Mouse (Mus musculus) CH12.LX (cell line): ENCODE measurements around the gene Recql. TPM values are rescaled to one million over a fixed set of nuclear protein-coding genes. Genes with fewer than 3 reads are reported as not detected.

Experiments used
- DNase-seq: peaks from one replicate; pipeline ENCODE4 v3.0.0-alpha.2; 2013; ENCODE audit errors: extremely low read depth
- H3K27ac ChIP-seq: 2 replicates; pipeline ENCODE4 v1.5.1; 2012; ENCODE audit warnings: low read depth, mild to moderate bottlenecking, control low read depth, moderate library complexity; ENCODE audit not compliant: insufficient read depth
- H3K27me3 ChIP-seq: replicated peaks from 2 replicates; pipeline ENCODE3; 2012; ENCODE audit warnings: inconsistent platforms
- H3K36me3 ChIP-seq, 2 experiments: replicated peaks in 1 of 2; 2 replicates each; pipeline versions ENCODE3 to v1.6.1; 2012; ENCODE audit warnings: inconsistent platforms in 1 of 2, low read length in 1 of 2, mild to moderate bottlenecking in 1 of 2, mixed read lengths in 1 of 2, moderate library complexity in 1 of 2; ENCODE audit not compliant: control insufficient read depth in 1 of 2, insufficient read depth in 1 of 2
- H3K4me1 ChIP-seq, 2 experiments: 2 replicates each; pipeline ENCODE4 v1.6.1; 2012; ENCODE audit warnings: inconsistent platforms in 1 of 2, moderate library complexity in 1 of 2; ENCODE audit not compliant: insufficient read depth in 2 of 2, control insufficient read depth in 1 of 2
- H3K4me2 ChIP-seq: 2 replicates; pipeline ENCODE4 v1.6.1; 2012; ENCODE audit warnings: low read depth, mild to moderate bottlenecking, control low read depth; ENCODE audit not compliant: poor library complexity, insufficient read depth, severe bottlenecking
- H3K4me3 ChIP-seq, 3 experiments: fragments of 150-350 bp in 1 of 3; sonication (generic) in 1 of 3; replicated peaks in 1 of 3; 2 replicates each; pipeline versions ENCODE3 to v1.5.1; 2011 to 2012; ENCODE audit warnings: low read depth in 2 of 3, low read length in 2 of 3, mild to moderate bottlenecking in 2 of 3, moderate library complexity in 2 of 3, control low read depth in 1 of 3, improper control_type of control experiment in 1 of 3, inconsistent platforms in 1 of 3, mixed read lengths in 1 of 3; ENCODE audit not compliant: poor library complexity in 1 of 3
- H3K79me2 ChIP-seq: replicated peaks from 2 replicates; pipeline ENCODE4 v1.6.1; 2012; ENCODE audit warnings: mild to moderate bottlenecking, moderate library complexity; ENCODE audit not compliant: control insufficient read depth, poor library complexity, insufficient read depth, severe bottlenecking; ENCODE audit errors: extremely low read depth
- H3K9ac ChIP-seq: 2 replicates; pipeline ENCODE4 v1.6.1; 2012; ENCODE audit warnings: low read depth, mild to moderate bottlenecking, control low read depth, moderate library complexity; ENCODE audit not compliant: insufficient read depth
- H3K9me3 ChIP-seq: replicated peaks from 2 replicates; pipeline ENCODE3; 2012; ENCODE audit warnings: low read length, inconsistent platforms, mixed read lengths
- BHLHE40 ChIP-seq: IDR thresholded peaks from 2 replicates; pipeline ENCODE4 v1.6.1; 2011; ENCODE audit warnings: mild to moderate bottlenecking, low read depth, low read length, improper control_type of control experiment
- CHD2 ChIP-seq: IDR thresholded peaks from 2 replicates; pipeline ENCODE4 v1.6.1; 2011; ENCODE audit warnings: low read length, improper control_type of control experiment
- ETS1 ChIP-seq: conservative IDR thresholded peaks from 2 replicates; pipeline ENCODE4 v1.6.1; 2012; ENCODE audit warnings: low read depth, mild to moderate bottlenecking, inconsistent platforms, low read length, improper control_type of control experiment, moderate library complexity
- GABPA ChIP-seq: IDR thresholded peaks from 2 replicates; pipeline ENCODE4 v1.6.1; 2012; ENCODE audit warnings: low read depth, low read length, improper control_type of control experiment, inconsistent platforms; ENCODE audit not compliant: insufficient replicate concordance
- MAZ ChIP-seq: IDR thresholded peaks from 2 replicates; pipeline ENCODE4 v1.6.1; 2012; ENCODE audit warnings: low read depth, mild to moderate bottlenecking, inconsistent platforms, low read length, improper control_type of control experiment, moderate library complexity
- MXI1 ChIP-seq: IDR thresholded peaks from 2 replicates; pipeline ENCODE4 v1.6.1; 2011; ENCODE audit warnings: mild to moderate bottlenecking, low read depth, low read length, improper control_type of control experiment
- NELFE ChIP-seq: IDR thresholded peaks from 2 replicates; pipeline ENCODE4 v1.6.1; 2011; ENCODE audit warnings: low read depth, low read length, improper control_type of control experiment
- ZMIZ1 ChIP-seq: IDR thresholded peaks from 2 replicates; pipeline ENCODE4 v1.6.1; 2012; ENCODE audit warnings: low read depth, mild to moderate bottlenecking, inconsistent platforms, low read length, improper control_type of control experiment
- ZNF384 ChIP-seq: IDR thresholded peaks from 2 replicates; pipeline ENCODE4 v1.6.1; 2012; ENCODE audit warnings: low read depth, low read length, improper control_type of control experiment, inconsistent platforms
- dilution Hi-C: fragments of 300-500 bp; cut with MboI; formaldehyde crosslinking; loops from 2 replicates; pipeline ENCODE4 v1.14.3; 2020; ENCODE audit warnings: low sequenced_read_pairs; ENCODE audit not compliant: extremely low pct_unique_long_range_greater_than_20kb, extremely low pct_ligation_motif_present
- in situ Hi-C: fragments of 300-500 bp; cut with MboI; formaldehyde crosslinking; loops from 3 replicates; pipeline ENCODE4 v1.14.3; 2019; ENCODE audit warnings: low sequenced_read_pairs, low pct_ligation_motif_present, low pct_unique_long_range_greater_than_20kb, mixed read lengths
- polyA plus RNA-seq: library from polyadenylated mRNA; unstranded; fragments of >175 nt; gene quantifications from 2 replicates; pipeline ENCODE4 v1.2.1, GENCODE M21; 2012; ENCODE audit warnings: low read depth; ENCODE audit not compliant: insufficient read length
- total RNA-seq, 2 experiments: library from RNA; depleted of rRNA; stranded (reverse); fragments of 300-350 nt in 1 of 2; fragments of >200 nt in 1 of 2; gene quantifications; 2 replicates each; pipeline ENCODE4 v1.2.3; 2012 to 2014

Recql gene
- total and polyA plus RNA-seq, 3 experiments, result 24.9 to 45.4 (median 44.6) TPM

GRCm38 (mm10) chr6:142347431-142348385, 39.2 kb downstream of the Recql start:
- in situ Hi-C loops, result loop anchor here (25.0 kb wide), 1 partner anchor 165 kb away; the partner anchor contains the start of gene Ldhb
- Histone ChIP-seq H3K27me3 (no peaks in the 10 kb centered on the region), H3K27ac (no peak overlapping the region), H3K79me2 (no peaks in the 10 kb centered on the region), H3K4me1 (peaks cover 4 to 17% of the 10 kb centered on the region in 2 experiments), H3K4me2 (no peak overlapping the region), H3K36me3 (peaks cover 32 to 48% of the 10 kb centered on the region in 2 experiments), H3K9me3 (no peaks in the 10 kb centered on the region), H3K9ac (no peak overlapping the region), H3K4me3 (no peak overlapping the region)
- dilution Hi-C loops, result no loop called here
- DNase-seq, result no peak
- no peak for TF ChIP-seq ZNF384
- TF ChIP-seq MAZ, result no peak
- TF ChIP-seq BHLHE40, result no peak
- no peak for TF ChIP-seq ZMIZ1
- no peak for TF ChIP-seq ETS1
- TF ChIP-seq MXI1, result no peak
- TF ChIP-seq NELFE, result no peak
- TF ChIP-seq GABPA, result no peak
- no peak for TF ChIP-seq CHD2

DNA sequence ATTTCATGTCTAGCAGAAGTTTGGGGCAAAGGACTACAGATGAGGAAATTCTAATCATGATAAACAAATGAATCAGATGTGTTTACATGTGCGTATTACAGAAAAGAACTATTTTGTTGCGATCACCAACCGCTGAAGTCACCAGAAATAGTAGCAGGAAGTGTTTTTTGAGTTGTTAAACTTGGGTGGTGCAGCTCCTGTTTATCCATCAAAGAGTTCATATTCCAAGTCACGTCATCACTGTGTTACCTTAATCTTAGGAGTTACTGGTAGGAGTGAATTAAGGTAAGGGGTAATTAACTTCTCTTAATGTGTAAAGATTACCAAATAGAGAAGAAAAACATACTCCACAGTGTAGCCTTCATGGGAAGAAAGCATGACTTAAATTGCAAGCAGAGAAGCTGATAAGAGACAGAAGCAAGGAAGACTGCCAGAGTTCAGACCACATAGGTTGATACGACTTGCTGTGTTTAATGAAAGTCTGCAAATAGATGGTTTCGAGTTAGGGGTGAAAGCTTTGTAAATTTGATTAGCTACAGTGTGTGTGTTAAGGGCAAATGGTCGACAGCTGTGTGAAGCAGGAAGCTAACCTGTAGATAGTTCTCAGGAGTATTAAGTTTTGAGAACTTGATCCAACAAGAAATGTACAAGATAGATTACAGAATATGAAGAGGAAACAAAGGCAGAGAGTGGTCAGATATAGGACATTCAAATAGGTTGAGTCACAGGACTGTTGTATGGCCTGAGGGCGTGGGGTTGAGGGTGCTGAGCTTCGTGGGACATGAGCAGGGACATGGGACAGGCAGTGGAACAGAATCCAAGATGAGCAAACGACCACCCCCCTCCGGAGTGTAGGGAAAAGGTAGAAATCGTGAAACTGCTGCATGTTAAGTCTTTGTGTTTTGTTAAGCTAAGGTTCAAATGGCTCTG, 40.4 kb downstream of the Recql start:
- Histone ChIP-seq H3K79me2 (no peaks in the 10 kb centered on the region), H3K4me2 (peak overlapping the region; percentile 97), H3K4me3 (peak overlapping the region; percentile 71 to 81 (median 73)), H3K36me3 (peaks cover 21 to 38% of the 10 kb centered on the region in 2 experiments), H3K9me3 (no peaks in the 10 kb centered on the region), H3K4me1 (peaks cover 4 to 17% of the 10 kb centered on the region in 2 experiments)
- DNase-seq, result peak; percentile 12
- in situ Hi-C loops, result loop anchor here (25.0 kb wide), 1 partner anchor 166 kb away; the partner anchor contains the start of gene Ldhb
- no peak for TF ChIP-seq ZNF384
- TF ChIP-seq, all 38 proteins: peak for 0
- Histone ChIP-seq H3K27ac (no peak overlapping the region), H3K27me3 (no peaks in the 10 kb centered on the region), H3K9ac (peak overlapping the region; percentile 62)
- dilution Hi-C loops, result no loop called here
